Comparison of ENCODE assay signal across 9 mouse cellular contexts in genomic region chr11:40677169-40677568, GRCm38 (mm10). TPM values are rescaled to one million over a fixed set of nuclear protein-coding genes. Genes with fewer than 3 reads are reported as not detected.
A peak's percentile ranks its signal among the peaks of the same experiment; 100 is the strongest.
DNase-seq lines count a peak whose midpoint lies in the region; ATAC-seq and TF ChIP-seq lines count a peak whose summit lies in the region.
"Had no signal": no experiment of that assay in that cellular context is flagged by ENCODE, and none has a peak within 500 bp of the region (broad histone marks: within the 10 kb centered on the region; RNA-seq: fewer than 3 reads in every experiment).

No protein-coding gene starts in this region.

- peaks cover 57% of the 10 kb centered on the region for H3K36me3 ChIP-seq in E14TG2a.4 (ENCODE audit: insufficient read depth, low read length)
- H3K36me3 ChIP-seq in liver, embryonic 11.5 days (ENCODE audit: control insufficient read depth, insufficient read depth, low read length): peaks cover 33% of the 10 kb centered on the region
- H3K36me3 ChIP-seq in forebrain, embryonic 10.5 days (replicated peaks): peaks cover 59% of the 10 kb centered on the region

- no peak for DNase-seq in layer of hippocampus, adult 2 months (ENCODE audit: low spot score in 2 of 2)
- DNase-seq in layer of hippocampus, adult 8-10 months (ENCODE audit: low spot score in 2 of 2): no peak
- peak; percentile 60 for DNase-seq in NIH3T3 (ENCODE audit: low read depth)
- DNase-seq in liver, embryonic 11.5 days (ENCODE audit: low spot score): no peak
- DNase-seq in cerebellum, adult 9-10 months: no peak
- no peak for DNase-seq in forebrain, embryonic 10.5 days (ENCODE audit: extremely low spot score, low spot score)
- no peak for DNase-seq in cerebellum, adult 9-11 months

- WGBS in liver, embryonic 11.5 days: 94% methylated on average over 1 of the region's 1 CpGs
- 93% methylated on average over 1 of the region's 1 CpGs for WGBS in forebrain, embryonic 10.5 days

- no peak overlapping the region for H3K4me2 ChIP-seq in liver, embryonic 11.5 days

- ATAC-seq in liver, embryonic 11.5 days (replicated peaks; ENCODE audit: low FRiP score): 0 out of 2 replicates have a peak, but pooled peaks have one; percentile 36
- ATAC-seq: inflammation-experienced regulatory T-cells, adult 6 months had no signal

- peak; percentile 62 for TF ChIP-seq CTCF in layer of hippocampus, adult 2 months (conservative IDR thresholded peaks at IDR 0.05)
- TF ChIP-seq CTCF in E14TG2a.4 (conservative IDR thresholded peaks at IDR 0.05; ENCODE audit: low read length): peak; percentile 56

- no peaks in the 10 kb centered on the region for H3K4me1 ChIP-seq in E14TG2a.4 (replicated peaks; ENCODE audit: low read depth, low read length)
- no peaks in the 10 kb centered on the region for H3K4me1 ChIP-seq in liver, embryonic 11.5 days (replicated peaks; ENCODE audit: control insufficient read depth, insufficient read depth, low read length)
- H3K4me1 ChIP-seq in forebrain, embryonic 10.5 days: no peaks in the 10 kb centered on the region

- no peak overlapping the region for H3K4me3 ChIP-seq in layer of hippocampus, adult 2 months
- no peak overlapping the region for H3K4me3 ChIP-seq in E14TG2a.4 (replicated peaks; ENCODE audit: low read length)
- H3K4me3 ChIP-seq in liver, embryonic 11.5 days (ENCODE audit: low read depth, low read length): no peak overlapping the region
- H3K4me3 ChIP-seq in forebrain, embryonic 10.5 days: no peak overlapping the region

- H3K9ac ChIP-seq in liver, embryonic 11.5 days (ENCODE audit: low read depth, low read length): no peak overlapping the region

- no peaks in the 10 kb centered on the region for H3K27me3 ChIP-seq in E14TG2a.4 (ENCODE audit: insufficient read depth, low read length)
- H3K27me3 ChIP-seq in liver, embryonic 11.5 days (replicated peaks; ENCODE audit: control insufficient read depth, insufficient read depth, low read length): no peaks in the 10 kb centered on the region
- no peaks in the 10 kb centered on the region for H3K27me3 ChIP-seq in forebrain, embryonic 10.5 days (ENCODE audit: poor library complexity, severe bottlenecking)

- no peak overlapping the region for H3K27ac ChIP-seq in layer of hippocampus, adult 2 months
- H3K27ac ChIP-seq in liver, embryonic 11.5 days (ENCODE audit: low read depth, low read length): no peak overlapping the region
- H3K27ac ChIP-seq in forebrain, embryonic 10.5 days: no peak overlapping the region

- H3K9me3 ChIP-seq in E14TG2a.4 (ENCODE audit: low read length): no peaks in the 10 kb centered on the region
- H3K9me3 ChIP-seq in liver, embryonic 11.5 days (ENCODE audit: control insufficient read depth, low read length): no peaks in the 10 kb centered on the region
- H3K9me3 ChIP-seq in forebrain, embryonic 10.5 days: peaks cover 4% of the 10 kb centered on the region; the same call in 1 of the 2 replicates

RNA-seq across cellular contexts. Expression of gene Mat2b, which starts 17.8 kb away (rescaled TPM):
- total RNA-seq in layer of hippocampus, adult 2 months (2021): 100 to 1,000 TPM; 125 to 128 TPM
- 100 to 1,000 TPM; 120 to 127 (median 125) TPM for total RNA-seq in layer of hippocampus, adult 8-10 months (2022)
- polyA plus RNA-seq in liver, embryonic 11.5 days (2014; fragmentation: Nextera tagmentation; extraction: Ambion mirVana): 94.2 and 105 TPM in 2 replicates
- 96.1 and 96.6 TPM in 2 replicates for polyA plus RNA-seq in forebrain, embryonic 10.5 days (2016; fragmentation: Nextera tagmentation; extraction: Ambion mirVana)

RNA-seq across cellular contexts. Expression of gene Hmmr, which starts 56.1 kb away (rescaled TPM):
- under 1 TPM; 0.20 to 0.51 TPM for total RNA-seq in layer of hippocampus, adult 2 months (2021)
- under 1 TPM in 3 of 4 experiments, not detected in 1; 0.37 to 0.57 (median 0.45) TPM for total RNA-seq in layer of hippocampus, adult 8-10 months (2022)
- polyA plus RNA-seq in liver, embryonic 11.5 days (2014; fragmentation: Nextera tagmentation; extraction: Ambion mirVana): 92.0 and 96.9 TPM in 2 replicates
- polyA plus RNA-seq in forebrain, embryonic 10.5 days (2016; fragmentation: Nextera tagmentation; extraction: Ambion mirVana): 70.0 and 72.0 TPM in 2 replicates

RNA-seq across cellular contexts. Expression of gene Nudcd2, which starts 56.3 kb away (rescaled TPM):
- 10 to 100 TPM; 16.1 to 25.0 TPM for total RNA-seq in layer of hippocampus, adult 2 months (2021)
- 10 to 100 TPM; 16.7 to 21.6 (median 18.3) TPM for total RNA-seq in layer of hippocampus, adult 8-10 months (2022)
- polyA plus RNA-seq in liver, embryonic 11.5 days (2014; fragmentation: Nextera tagmentation; extraction: Ambion mirVana): 191 and 202 TPM in 2 replicates
- polyA plus RNA-seq in forebrain, embryonic 10.5 days (2016; fragmentation: Nextera tagmentation; extraction: Ambion mirVana): 233 and 236 TPM in 2 replicates
